Mouse (Mus musculus) forebrain, embryonic 14.5 days (tissue): ENCODE results near the gene Gm20388. TPM values are rescaled to one million over a fixed set of nuclear protein-coding genes. Genes with fewer than 3 reads are reported as not detected.

ENCODE experiments used
- ATAC-seq: fragments of 200-750 bp; cut with Nextera tagmentation; 2 replicates; pipeline ENCODE4 v1.8.0; 2017; ENCODE audit warnings: mild to moderate bottlenecking, moderate library complexity
- DNase-seq: peaks from one replicate; pipeline ENCODE4 v3.0.0-alpha.2; 2015; ENCODE audit warnings: low spot score
- H3K27ac ChIP-seq: fragments of 300-500 bp; sonication (generic); 2 replicates; pipeline ENCODE4 v1.5.1; 2014; ENCODE audit warnings: low read depth, mild to moderate bottlenecking, control low read depth, low read length, moderate library complexity
- H3K27me3 ChIP-seq: fragments of 300-500 bp; sonication (generic); replicated peaks from 2 replicates; pipeline ENCODE4 v1.6.1; 2014; ENCODE audit warnings: low read length, control low read depth, mixed read lengths; ENCODE audit not compliant: control insufficient read depth, insufficient read depth
- H3K36me3 ChIP-seq: fragments of 300-500 bp; sonication (generic); 2 replicates; pipeline ENCODE4 v1.6.1; 2014; ENCODE audit warnings: low read length, control low read depth; ENCODE audit not compliant: control insufficient read depth, insufficient read depth
- H3K4me1 ChIP-seq: fragments of 300-500 bp; sonication (generic); 2 replicates; pipeline ENCODE4 v1.6.1; 2014; ENCODE audit warnings: antibody characterized with exemption, low read length, control low read depth; ENCODE audit not compliant: control insufficient read depth, insufficient read depth
- H3K4me2 ChIP-seq: fragments of 300-500 bp; sonication (generic); 2 replicates; pipeline ENCODE4 v1.6.1; 2014; ENCODE audit warnings: mild to moderate bottlenecking, control low read depth, low read length
- H3K4me3 ChIP-seq: fragments of 300-500 bp; sonication (generic); 2 replicates; pipeline ENCODE4 v1.5.1; 2014; ENCODE audit warnings: low read depth, low read length, control low read depth
- H3K9ac ChIP-seq: fragments of 300-500 bp; sonication (generic); 2 replicates; pipeline ENCODE4 v1.6.1; 2014; ENCODE audit warnings: mild to moderate bottlenecking, low read length, control low read depth, moderate library complexity
- H3K9me3 ChIP-seq: fragments of 300-500 bp; sonication (generic); replicated peaks from 2 replicates; pipeline ENCODE4 v1.6.1; 2016; ENCODE audit warnings: low read length, control low read depth, mixed read lengths; ENCODE audit not compliant: control insufficient read depth
- WGBS: fragments of 180-500 bp; shearing (Covaris S2); extraction: QIAGEN DNeasy Blood & Tissue Kit; methylation state at CpG from one replicate; pipeline ENCODE4 v1.1.7; 2014; 5-methylcytosine and 5-hydroxymethylcytosine counted together
- polyA plus RNA-seq: library from polyadenylated mRNA; unstranded; fragments of >200 nt; fragmentation: Nextera tagmentation; extraction: Ambion mirVana; gene quantifications from 2 replicates; pipeline ENCODE4 v1.2.1, GENCODE M21; 2014

The Gm20388 gene
- polyA plus RNA-seq, 1 experiment from 2014 or later = 7.4 TPM

- Histone ChIP-seq H3K9ac (peak overlapping the region; percentile 49), H3K27me3 (no peaks in the 10 kb centered on the region), H3K27ac (peak overlapping the region; percentile 98), H3K4me3 (no peak overlapping the region), H3K4me1 (peaks cover 82% of the 10 kb centered on the region), H3K36me3 (no peaks in the 10 kb centered on the region), H3K4me2 (peak overlapping the region; percentile 43), H3K9me3 (no peaks in the 10 kb centered on the region)
- WGBS = 3% methylated on average over 16 of the region's 16 CpGs
- DNase-seq = peak; percentile 85
- peak; percentile 78 for ATAC-seq
These were observed 2835.2 kb downstream of the Gm20388 start for GRCm38 (mm10) chr8:122745750-122746275.

- Histone ChIP-seq H3K27ac (peak overlapping the region; percentile 98), H3K27me3 (no peaks in the 10 kb centered on the region), H3K4me1 (peaks cover 86% of the 10 kb centered on the region), H3K9ac (no peak overlapping the region), H3K36me3 (no peaks in the 10 kb centered on the region), H3K4me2 (no peak overlapping the region), H3K9me3 (no peaks in the 10 kb centered on the region), H3K4me3 (no peak overlapping the region)
- 44% methylated on average over 7 of the region's 7 CpGs for WGBS
- DNase-seq (no peak), ATAC-seq (no peak)
These were observed 2835.8 kb downstream of the Gm20388 start for GRCm38 (mm10) chr8:122746439-122746838.

GRCm38 (mm10) chr8:122747825-122748224 is 2837.2 kb downstream of the Gm20388 start:
- DNase-seq (no peak), ATAC-seq (no peak)
- Histone ChIP-seq H3K27me3 (no peaks in the 10 kb centered on the region), H3K36me3 (no peaks in the 10 kb centered on the region), H3K27ac (no peak overlapping the region), H3K4me2 (no peak overlapping the region), H3K9me3 (no peaks in the 10 kb centered on the region), H3K4me3 (no peak overlapping the region), H3K4me1 (peaks cover 85% of the 10 kb centered on the region), H3K9ac (no peak overlapping the region)
- 75% methylated on average over 1 of the region's 1 CpGs for WGBS

DNA sequence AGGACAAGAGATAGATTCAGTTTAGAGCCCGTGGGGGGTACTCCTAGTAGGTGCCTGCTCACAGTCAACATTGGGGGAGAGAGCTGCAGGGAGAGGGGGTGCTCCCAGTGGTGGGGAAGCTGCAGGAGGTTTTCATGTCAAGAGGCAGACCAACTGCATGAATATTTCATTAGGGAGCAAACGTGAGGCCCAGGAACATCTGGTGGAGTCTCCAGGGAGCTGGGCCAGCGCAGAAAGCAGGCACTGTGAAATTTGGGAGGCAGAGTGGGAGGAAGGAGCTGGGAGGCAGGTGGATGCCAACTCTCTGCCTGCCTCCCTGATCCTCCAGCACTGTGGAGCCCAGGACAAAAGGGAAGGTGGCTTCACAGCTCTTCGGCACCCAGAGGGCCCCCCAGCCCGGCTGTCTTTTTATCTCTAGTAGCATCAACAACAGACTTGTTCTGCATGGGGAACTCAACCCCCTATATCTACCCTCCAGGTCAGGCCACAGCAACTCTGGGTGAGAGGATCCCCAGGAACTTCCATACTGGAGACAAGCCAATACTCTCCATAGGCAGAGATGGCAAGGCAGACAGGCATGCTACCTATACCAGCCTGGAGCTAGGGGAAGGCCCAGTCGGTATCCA is 2838.8 kb downstream of the Gm20388 start:
- DNase-seq (peak; percentile 48), ATAC-seq (no peak)
- no peaks in the 10 kb centered on the region for H3K36me3 ChIP-seq
- H3K9ac ChIP-seq = no peak overlapping the region
- H3K9me3 ChIP-seq = no peaks in the 10 kb centered on the region
- no peak overlapping the region for H3K4me3 ChIP-seq
- no peaks in the 10 kb centered on the region for H3K27me3 ChIP-seq
- H3K27ac ChIP-seq = peak overlapping the region; percentile 67
- peaks cover 70% of the 10 kb centered on the region for H3K4me1 ChIP-seq
- no peak overlapping the region for H3K4me2 ChIP-seq
- 50% methylated on average over 6 of the region's 6 CpGs for WGBS

- H3K9ac ChIP-seq = peak overlapping the region; percentile 40
- peaks cover 52% of the 10 kb centered on the region for H3K4me1 ChIP-seq
- no peaks in the 10 kb centered on the region for H3K36me3 ChIP-seq
- H3K4me3 ChIP-seq = peak overlapping the region; percentile 18; the same call in 1 of the 2 replicates
- DNase-seq (peak; percentile 94), ATAC-seq (peak; percentile 89)
- H3K27me3 ChIP-seq = no peaks in the 10 kb centered on the region
- peak overlapping the region; percentile 86 for H3K27ac ChIP-seq
- peak overlapping the region; percentile 43 for H3K4me2 ChIP-seq
- WGBS = 16% methylated on average over 5 of the region's 5 CpGs
- H3K9me3 ChIP-seq = no peaks in the 10 kb centered on the region
These were observed 2840.7 kb downstream of the Gm20388 start for GRCm38 (mm10) chr8:122751342-122751741.

GRCm38 (mm10) chr8:122752111-122752721 is 2841.6 kb downstream of the Gm20388 start:
- Histone ChIP-seq H3K9ac (peak overlapping the region; percentile 40), H3K9me3 (no peaks in the 10 kb centered on the region), H3K27ac (peak overlapping the region; percentile 86; the same call in 1 of the 2 replicates), H3K4me3 (peak overlapping the region; percentile 18), H3K36me3 (no peaks in the 10 kb centered on the region), H3K27me3 (no peaks in the 10 kb centered on the region), H3K4me1 (peaks cover 43% of the 10 kb centered on the region), H3K4me2 (peak overlapping the region; percentile 43)
- 59% methylated on average over 29 of the region's 29 CpGs for WGBS
- ATAC-seq (peak; percentile 61), DNase-seq (peak; percentile 85)

DNA sequence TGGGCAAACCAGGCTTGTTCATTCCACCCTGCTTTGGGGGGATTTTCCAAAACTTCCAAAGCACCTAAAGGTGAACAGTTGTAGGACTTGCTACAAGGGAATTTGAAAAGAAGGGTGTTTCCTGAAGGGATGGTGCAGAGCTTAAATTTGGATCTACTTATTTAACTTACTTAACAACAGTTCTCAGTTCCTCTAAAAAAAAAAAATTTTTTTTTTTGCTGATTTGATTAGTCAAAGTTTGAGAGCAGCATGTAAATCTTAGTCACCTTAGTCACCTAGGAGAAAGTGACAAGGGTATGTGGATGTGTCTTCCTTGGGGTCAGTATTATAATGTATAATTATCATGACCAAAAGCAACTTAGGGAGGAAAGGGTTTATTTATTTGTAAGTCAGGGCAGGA is 2848.0 kb downstream of the Gm20388 start:
- DNase-seq = no peak
- no peak for ATAC-seq
- H3K4me1 ChIP-seq = peaks cover 11% of the 10 kb centered on the region; the same call in 1 of the 2 replicates
- H3K4me2 ChIP-seq = no peak overlapping the region
- H3K27me3 ChIP-seq = no peaks in the 10 kb centered on the region
- H3K9me3 ChIP-seq = no peaks in the 10 kb centered on the region
- H3K27ac ChIP-seq = no peak overlapping the region
- no peak overlapping the region for H3K9ac ChIP-seq
- no peaks in the 10 kb centered on the region for H3K36me3 ChIP-seq
- no peak overlapping the region for H3K4me3 ChIP-seq

DNA sequence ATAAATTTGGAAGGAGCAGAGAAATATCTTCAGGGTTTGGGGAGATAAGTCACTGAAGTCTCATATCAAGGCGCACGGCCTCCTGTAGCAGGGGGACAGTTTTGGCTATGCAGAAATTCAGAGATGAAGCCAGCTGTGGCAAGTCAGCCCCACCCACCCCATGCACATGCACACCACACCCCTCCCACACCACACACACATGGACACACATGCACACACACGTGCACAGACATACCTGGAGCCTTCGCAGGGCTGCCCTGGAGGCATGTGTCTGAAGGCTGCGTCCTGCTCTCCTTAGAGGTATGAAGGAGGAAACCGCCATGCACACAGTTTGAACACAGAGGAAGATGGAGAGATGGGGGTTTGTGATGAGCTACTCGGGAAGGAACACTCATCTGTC is 2849.5 kb downstream of the Gm20388 start:
- WGBS = 82% methylated on average over 7 of the region's 7 CpGs

GRCm38 (mm10) chr8:122761109-122761508 is 2850.5 kb downstream of the Gm20388 start:
- H3K9me3 ChIP-seq = no peaks in the 10 kb centered on the region
- no peak overlapping the region for H3K27ac ChIP-seq
- no peaks in the 10 kb centered on the region for H3K36me3 ChIP-seq
- 75% methylated on average over 6 of the region's 6 CpGs for WGBS
- H3K27me3 ChIP-seq = no peaks in the 10 kb centered on the region
- no peak overlapping the region for H3K4me3 ChIP-seq
- no peak for DNase-seq
- no peak overlapping the region for H3K4me2 ChIP-seq
- H3K4me1 ChIP-seq = peaks cover 11% of the 10 kb centered on the region; the same call in 1 of the 2 replicates
- no peak overlapping the region for H3K9ac ChIP-seq
- ATAC-seq = no peak

More for the DNA sequence above, 2849.5 kb downstream of the Gm20388 start:
- Histone ChIP-seq H3K4me3 (no peak overlapping the region), H3K9me3 (no peaks in the 10 kb centered on the region), H3K4me2 (no peak overlapping the region), H3K27ac (no peak overlapping the region), H3K9ac (no peak overlapping the region), H3K27me3 (no peaks in the 10 kb centered on the region), H3K4me1 (peaks cover 11% of the 10 kb centered on the region; the same call in 1 of the 2 replicates), H3K36me3 (no peaks in the 10 kb centered on the region)
- ATAC-seq (no peak), DNase-seq (no peak)
